Mouse (Mus musculus): ENCODE data around the gene Dnajb14.

GRCm38 (mm10) chr3:137856061-137856460 is 11.4 kb upstream of the Dnajb14 start:
- TF ChIP-seq FLI1 (IDR thresholded peaks at IDR 0.05; ENCODE audit: low read length) (no peak), GATA1 (IDR thresholded peaks at IDR 0.05; ENCODE audit: borderline replicate concordance, low read length) (no peak)

Data from megakaryocyte, embryonic 14.5 days (primary cell).